Mouse (Mus musculus) bone marrow, adult 2 months (tissue): Measurements from ENCODE around the gene Gm42372.

Experiments used
- CTCF ChIP-seq: fragments of 200-500 bp; IDR thresholded peaks from 2 replicates; pipeline ENCODE4 v1.5.1; 2011; ENCODE audit warnings: low read length, control low read depth; ENCODE audit not compliant: control insufficient read depth, insufficient read depth
- POLR2A ChIP-seq: fragments of 200-500 bp; IDR thresholded peaks from 2 replicates; pipeline ENCODE4 v1.6.1; 2011; ENCODE audit warnings: low read depth, mild to moderate bottlenecking, control low read depth, low read length, borderline replicate concordance; ENCODE audit not compliant: control insufficient read depth

DNA sequence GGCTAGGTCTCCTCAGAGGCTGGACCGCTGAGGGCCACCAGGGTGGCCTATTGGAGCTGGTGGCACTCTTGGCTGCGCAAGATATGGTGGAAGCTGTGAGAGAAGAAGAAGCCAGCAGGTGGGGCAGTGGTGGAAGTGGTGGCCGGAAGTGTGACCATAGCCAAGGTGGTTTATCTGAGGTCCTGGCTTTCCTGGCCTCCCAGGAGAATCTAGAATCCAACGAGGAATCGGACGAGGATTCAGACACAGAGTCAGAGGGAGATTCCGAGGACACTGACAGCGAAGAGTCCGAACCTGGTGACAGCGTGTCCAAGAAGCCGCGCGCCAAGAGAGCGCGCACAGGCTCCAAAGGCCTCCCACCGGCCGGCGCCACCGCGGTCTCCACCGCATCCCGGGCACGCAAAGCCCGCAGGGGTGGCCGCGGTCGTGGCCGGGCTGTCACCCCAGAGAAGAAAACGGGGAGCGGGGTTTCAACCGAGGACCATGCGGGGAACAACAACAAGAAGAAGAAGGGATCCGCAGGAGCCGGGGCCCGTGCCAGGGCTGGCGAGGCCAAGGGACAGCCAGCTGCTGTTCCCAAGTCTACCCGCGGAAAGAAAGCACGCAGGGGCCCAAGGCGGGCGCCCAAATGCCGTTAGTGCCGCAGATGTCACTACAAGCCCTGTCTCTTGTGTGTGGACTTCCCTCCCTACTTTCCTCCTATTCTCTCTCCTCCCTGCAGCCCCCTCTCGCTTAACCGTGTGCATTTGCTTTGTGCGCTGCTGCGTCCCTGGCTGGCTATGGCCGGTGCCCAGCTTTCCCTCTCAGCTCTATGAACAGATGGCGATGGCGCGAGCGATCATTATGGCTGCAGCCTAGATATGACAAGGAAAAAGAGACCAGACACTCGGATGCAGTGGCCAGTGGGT lies 36.2 kb upstream of the Gm42372 start:
- TF ChIP-seq POLR2A, result no peak
- no peak for TF ChIP-seq CTCF
